Mouse (Mus musculus) thymus, postnatal 0 days (tissue): ENCODE results near the gene Ttl. TPM values are rescaled to one million over a fixed set of nuclear protein-coding genes. Genes with fewer than 3 reads are reported as not detected.

ENCODE experiments used
- polyA plus RNA-seq: library from polyadenylated mRNA; unstranded; fragments of >200 nt; fragmentation: Nextera tagmentation; extraction: Ambion mirVana; gene quantifications from 2 replicates; pipeline ENCODE4 v1.2.1, GENCODE M21; 2015

The Ttl gene
- polyA plus RNA-seq, 1 experiment from 2014 or later: 5.2 TPM

Other genes with a start within 250 kb of the Ttl start
- 24.3 and 30.6 TPM in 2 replicates for gene Tmem87b, start 247.8 kb upstream of the Ttl start, polyA plus RNA-seq
- 1.3 and 1.4 TPM in 2 replicates for gene Fbln7, start 203.0 kb upstream of the Ttl start, polyA plus RNA-seq
- gene Zc3h8, start 121.9 kb upstream of the Ttl start, polyA plus RNA-seq: 9.3 and 10.1 TPM in 2 replicates
- 3.3 and 6.5 TPM in 2 replicates for gene Zc3h6, start 98.5 kb upstream of the Ttl start, polyA plus RNA-seq
- gene Gm10762, start 98.2 kb upstream of the Ttl start, polyA plus RNA-seq: 17.1 and 18.5 TPM in 2 replicates
- 0.14 and 0.23 TPM in 2 replicates for gene Vinac1, start 17.8 kb upstream of the Ttl start, polyA plus RNA-seq
- gene Polr1b, start 35.1 kb downstream of the Ttl start, polyA plus RNA-seq: 19.4 TPM in 2 replicates
- gene Chchd5, start 63.8 kb downstream of the Ttl start, polyA plus RNA-seq: 27.8 and 28.7 TPM in 2 replicates
- gene Slc20a1, start 132.8 kb downstream of the Ttl start, polyA plus RNA-seq: 33.3 and 42.5 TPM in 2 replicates
- gene Ckap2l, start 231.3 kb downstream of the Ttl start, polyA plus RNA-seq: 29.6 and 40.8 TPM in 2 replicates
- 1.8 and 2.1 TPM in 2 replicates for gene Il1a, start 244.0 kb downstream of the Ttl start, polyA plus RNA-seq